Mouse (Mus musculus) MEL (cell line): Measurements from ENCODE around the gene Cirbp. TPM values are rescaled to one million over a fixed set of nuclear protein-coding genes. Genes with fewer than 3 reads are reported as not detected.

ENCODE experiments used
- DNase-seq: peaks from one replicate; pipeline ENCODE4 v3.0.0; 2011; ENCODE audit warnings: low read depth, low spot score
- H3K27ac ChIP-seq: 2 replicates; pipeline ENCODE4 v1.5.1; 2012; ENCODE audit warnings: low read depth, mild to moderate bottlenecking, control low read depth, low read length, moderate library complexity; ENCODE audit not compliant: control insufficient read depth
- H3K27me3 ChIP-seq, 2 experiments: fragments of 150-350 bp in 1 of 2; sonication (generic) in 1 of 2; 2 replicates each; pipeline ENCODE4 v1.6.1; 2012; ENCODE audit warnings: low read length in 2 of 2, mild to moderate bottlenecking in 2 of 2, improper control_type of control experiment in 1 of 2, moderate library complexity in 1 of 2; ENCODE audit not compliant: insufficient read depth in 2 of 2, control insufficient read depth in 1 of 2
- H3K36me3 ChIP-seq, 2 experiments: 2 replicates each; pipeline ENCODE4 v1.6.1; 2012 to 2014; ENCODE audit warnings: low read length in 2 of 2, improper control_type of control experiment in 1 of 2, inconsistent platforms in 1 of 2, mild to moderate bottlenecking in 1 of 2; ENCODE audit not compliant: insufficient read depth in 2 of 2, control insufficient read depth in 1 of 2
- H3K4me1 ChIP-seq, 2 experiments: fragments of 150-350 bp in 1 of 2; sonication (generic) in 1 of 2; 2 replicates each; pipeline ENCODE4 v1.6.1; 2012; ENCODE audit warnings: low read length in 2 of 2, improper control_type of control experiment in 1 of 2, mild to moderate bottlenecking in 1 of 2; ENCODE audit not compliant: insufficient read depth in 2 of 2, control insufficient read depth in 1 of 2
- H3K4me3 ChIP-seq, 2 experiments: fragments of 150-350 bp in 1 of 2; sonication (generic) in 1 of 2; 2 replicates each; pipeline ENCODE4 v1.5.1; 2012; ENCODE audit warnings: low read depth in 2 of 2, low read length in 2 of 2, mild to moderate bottlenecking in 2 of 2, moderate library complexity in 2 of 2, control low read depth in 1 of 2, improper control_type of control experiment in 1 of 2; ENCODE audit not compliant: control insufficient read depth in 1 of 2, insufficient read depth in 1 of 2
- H3K79me2 ChIP-seq: 2 replicates; pipeline ENCODE4 v1.6.1; 2012; ENCODE audit warnings: mild to moderate bottlenecking, low read length, moderate library complexity; ENCODE audit not compliant: control insufficient read depth, poor library complexity, insufficient read depth
- H3K9ac ChIP-seq: 2 replicates; pipeline ENCODE4 v1.6.1; 2012; ENCODE audit warnings: low read depth, mild to moderate bottlenecking, control low read depth, low read length, moderate library complexity; ENCODE audit not compliant: control insufficient read depth, poor library complexity, severe bottlenecking
- H3K9me3 ChIP-seq: fragments of 150-350 bp; sonication (generic); replicated peaks from 2 replicates; pipeline ENCODE4 v1.6.1; 2012; ENCODE audit warnings: mild to moderate bottlenecking, low read length, improper control_type of control experiment, moderate library complexity; ENCODE audit not compliant: insufficient read depth
- BHLHE40 ChIP-seq: IDR thresholded peaks from 2 replicates; pipeline ENCODE4 v1.6.1; 2012; ENCODE audit warnings: low read depth, mild to moderate bottlenecking, inconsistent platforms, low read length, improper control_type of control experiment, borderline replicate concordance
- CHD1 ChIP-seq: IDR thresholded peaks from 2 replicates; pipeline ENCODE4 v1.6.1; 2012; ENCODE audit warnings: low read depth, mild to moderate bottlenecking, inconsistent platforms, low read length, improper control_type of control experiment
- ELF1 ChIP-seq: IDR thresholded peaks from 2 replicates; pipeline ENCODE4 v1.6.1; 2014; ENCODE audit warnings: low read depth, mild to moderate bottlenecking, inconsistent platforms, low read length, improper control_type of control experiment, moderate library complexity
- GATA1 ChIP-seq: IDR thresholded peaks from 2 replicates; pipeline ENCODE4 v1.6.1; 2011; ENCODE audit warnings: low read depth, low read length, improper control_type of control experiment
- JUND ChIP-seq: IDR thresholded peaks from 2 replicates; pipeline ENCODE4 v1.6.1; 2011; ENCODE audit warnings: low read depth, mild to moderate bottlenecking, improper control_type of control experiment, low read length
- KAT2A ChIP-seq: conservative IDR thresholded peaks from 2 replicates; pipeline ENCODE4 v1.6.1; 2012; ENCODE audit warnings: low read depth, low read length, improper control_type of control experiment, inconsistent platforms
- MAFK ChIP-seq: IDR thresholded peaks from 2 replicates; pipeline ENCODE4 v1.6.1; 2011; ENCODE audit warnings: low read depth, mild to moderate bottlenecking, low read length, improper control_type of control experiment, borderline replicate concordance
- MEF2A ChIP-seq: IDR thresholded peaks from 2 replicates; pipeline ENCODE4 v1.6.1; 2014; ENCODE audit warnings: low read depth, mild to moderate bottlenecking, inconsistent platforms, low read length, improper control_type of control experiment; ENCODE audit not compliant: poor library complexity, insufficient replicate concordance, severe bottlenecking; ENCODE audit errors: extremely low read depth
- MXI1 ChIP-seq: IDR thresholded peaks from 2 replicates; pipeline ENCODE4 v1.6.1; 2011; ENCODE audit warnings: mild to moderate bottlenecking, low read depth, low read length, improper control_type of control experiment
- MYB ChIP-seq: IDR thresholded peaks from 2 replicates; pipeline ENCODE4 v1.6.1; 2011; ENCODE audit warnings: mild to moderate bottlenecking, low read depth, low read length, improper control_type of control experiment
- MYC ChIP-seq: IDR thresholded peaks from 2 replicates; pipeline ENCODE4 v1.6.1; 2011; ENCODE audit warnings: low read depth, mild to moderate bottlenecking, low read length, improper control_type of control experiment, moderate library complexity
- NELFE ChIP-seq: IDR thresholded peaks from 2 replicates; pipeline ENCODE4 v1.6.1; 2011; ENCODE audit warnings: low read depth, low read length, improper control_type of control experiment
- POLR2A ChIP-seq, 2 experiments: IDR thresholded peaks; 2 replicates each; pipeline ENCODE4 v1.6.1; 2011 to 2012; ENCODE audit warnings: low read length in 2 of 2, mild to moderate bottlenecking in 2 of 2, control low read depth in 1 of 2, improper control_type of control experiment in 1 of 2, low read depth in 1 of 2, moderate library complexity in 1 of 2; ENCODE audit not compliant: control insufficient read depth in 1 of 2, insufficient read depth in 1 of 2, poor library complexity in 1 of 2
- POLR2AphosphoS5 ChIP-seq: IDR thresholded peaks from 2 replicates; pipeline ENCODE4 v1.6.1; 2012; ENCODE audit warnings: low read depth, borderline replicate concordance, mild to moderate bottlenecking, inconsistent platforms, low read length, moderate library complexity, mixed read lengths
- RCOR1 ChIP-seq: IDR thresholded peaks from 2 replicates; pipeline ENCODE4 v1.6.1; 2012; ENCODE audit warnings: low read depth, mild to moderate bottlenecking, inconsistent platforms, low read length, improper control_type of control experiment
- SMC3 ChIP-seq: IDR thresholded peaks from 2 replicates; pipeline ENCODE4 v1.6.1; 2011; ENCODE audit warnings: low read depth, low read length, improper control_type of control experiment
- TCF12 ChIP-seq: IDR thresholded peaks from 2 replicates; pipeline ENCODE4 v1.6.1; 2014; ENCODE audit warnings: low read depth, mild to moderate bottlenecking, inconsistent platforms, low read length, improper control_type of control experiment, moderate library complexity
- UBTF ChIP-seq: IDR thresholded peaks from 2 replicates; pipeline ENCODE4 v1.6.1; 2012; ENCODE audit warnings: low read depth, mild to moderate bottlenecking, inconsistent platforms, low read length, improper control_type of control experiment, moderate library complexity, borderline replicate concordance; ENCODE audit not compliant: insufficient read depth
- USF1 ChIP-seq: IDR thresholded peaks from 2 replicates; pipeline ENCODE4 v1.6.1; 2014; ENCODE audit warnings: low read depth, mild to moderate bottlenecking, inconsistent platforms, low read length, improper control_type of control experiment, moderate library complexity
- ZC3H11A ChIP-seq: IDR thresholded peaks from 2 replicates; pipeline ENCODE4 v1.6.1; 2012; ENCODE audit warnings: low read depth, mild to moderate bottlenecking, inconsistent platforms, low read length, improper control_type of control experiment
- ZKSCAN1 ChIP-seq: IDR thresholded peaks from 2 replicates; pipeline ENCODE4 v1.6.1; 2012; ENCODE audit warnings: low read depth, mild to moderate bottlenecking, inconsistent platforms, low read length, improper control_type of control experiment, moderate library complexity
- ZMIZ1 ChIP-seq: IDR thresholded peaks from 2 replicates; pipeline ENCODE4 v1.6.1; 2012; ENCODE audit warnings: low read depth, mild to moderate bottlenecking, inconsistent platforms, low read length, improper control_type of control experiment, moderate library complexity
- ZNF384 ChIP-seq: IDR thresholded peaks from 2 replicates; pipeline ENCODE4 v1.6.1; 2012; ENCODE audit warnings: low read depth, mild to moderate bottlenecking, inconsistent platforms, low read length, improper control_type of control experiment
- polyA plus RNA-seq, 2 experiments: library from polyadenylated mRNA; stranded (reverse) in 1 of 2; unstranded in 1 of 2; fragments of >175 nt in 1 of 2; fragments of >200 nt in 1 of 2; gene quantifications; 2 replicates each; pipeline versions ENCODE4 v1.2.1 to v1.2.4; 2012; ENCODE audit warnings: low replicate concordance in 2 of 2, low read depth in 1 of 2; ENCODE audit not compliant: insufficient read length in 2 of 2, insufficient read depth in 1 of 2, missing spikeins in 1 of 2
- total RNA-seq: library from RNA; depleted of rRNA; stranded (reverse); fragments of 300-350 nt; gene quantifications from 2 replicates; pipeline ENCODE4 v1.2.3, GENCODE M21; 2012

Cirbp gene
- total and polyA plus RNA-seq, 3 experiments, result 21.2 to 56.6 TPM; not detected in 1

DNA sequence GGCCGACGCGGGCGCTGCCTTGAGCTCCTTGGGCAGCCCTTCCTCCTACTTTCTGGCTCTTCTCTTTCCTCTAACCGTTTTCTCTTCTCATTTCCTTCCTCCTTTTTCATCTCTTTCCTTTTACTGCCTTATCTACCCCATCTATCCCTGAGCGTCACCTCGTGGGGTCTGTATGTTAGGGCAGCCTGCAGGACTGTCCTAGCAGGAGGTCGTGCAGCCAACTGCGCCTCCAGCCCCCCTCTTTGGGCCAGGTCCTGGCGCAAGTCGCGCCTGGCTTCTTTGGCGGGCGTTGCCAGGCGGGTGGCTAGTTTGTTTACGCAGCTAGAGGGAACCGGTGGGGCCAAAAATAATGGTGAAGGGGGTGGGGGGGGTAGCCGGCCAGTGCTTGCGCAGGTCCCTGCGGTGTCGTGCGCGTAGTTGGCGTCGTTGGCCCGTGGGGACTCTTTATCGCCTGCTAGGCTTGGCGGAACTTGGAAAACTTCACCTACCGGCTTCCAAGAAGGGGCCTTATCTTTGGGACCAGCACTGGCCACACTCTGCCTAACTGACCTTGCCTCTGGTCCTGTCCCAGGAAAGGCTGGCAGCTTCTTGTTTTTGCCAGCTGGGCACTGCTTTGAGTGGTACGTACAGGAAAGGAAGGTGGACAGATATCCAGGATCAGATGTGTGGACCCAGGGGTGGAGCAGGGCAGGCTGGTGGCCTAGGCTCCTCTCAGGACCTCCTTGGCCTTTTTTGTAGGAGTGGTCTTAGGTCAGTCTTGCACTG, 48.7 kb upstream of the Cirbp start (continued):
- no peak for TF ChIP-seq SMC3
- peak; percentile 27 to 74; a peak in 2 of 4 replicates for TF ChIP-seq POLR2A (IDR thresholded peaks at IDR 0.05; ENCODE audit: control insufficient read depth in 1 of 2, insufficient read depth in 1 of 2, low read depth in 1 of 2, low read length in 2 of 2, poor library complexity in 1 of 2)
- TF ChIP-seq USF1, result no peak
- TF ChIP-seq ZNF384, result no peak
- TF ChIP-seq CHD1, result peak; percentile 82
- no peak for TF ChIP-seq MYC
- no peak for TF ChIP-seq RCOR1
- peak; percentile 56 for TF ChIP-seq NELFE
- TF ChIP-seq MYB, result no peak
- TF ChIP-seq UBTF, result no peak
- no peak for TF ChIP-seq MEF2A
- TF ChIP-seq ZKSCAN1, result no peak
- TF ChIP-seq ZMIZ1, result no peak
- peak; percentile 57 for TF ChIP-seq TCF12
- TF ChIP-seq GATA1, result peak; percentile 60; the same call in 1 of the 2 replicates
- TF ChIP-seq BHLHE40, result no peak
- TF ChIP-seq KAT2A, result no peak
- TF ChIP-seq POLR2AphosphoS5, result no peak
- no peak for TF ChIP-seq ZC3H11A

DNA sequence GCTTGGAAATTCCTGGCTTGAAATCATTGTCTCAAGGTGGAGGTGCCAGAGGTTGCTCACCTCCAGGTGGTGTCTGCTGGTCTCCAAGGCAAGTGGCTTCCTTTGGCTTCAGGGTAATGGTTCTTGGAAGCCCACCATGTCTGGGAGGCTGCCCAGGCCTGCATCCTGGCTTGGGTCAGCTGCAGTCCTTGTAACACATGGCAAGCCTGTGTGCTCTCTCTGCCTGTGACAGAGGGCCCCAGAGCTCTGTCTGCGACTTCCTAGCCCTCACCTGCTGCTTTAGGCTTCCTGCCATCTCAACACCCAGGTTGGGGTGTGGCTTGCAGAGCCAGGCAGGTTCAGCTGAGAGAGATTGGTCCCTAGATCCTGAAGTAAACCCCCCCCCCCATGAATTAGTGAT, 48.0 kb upstream of the Cirbp start:
- Histone ChIP-seq H3K27ac (peak overlapping the region; percentile 71; the same call in 1 of the 2 replicates), H3K4me3 (peak overlapping the region; percentile 69 to 84), H3K4me1 (peaks cover 0 to 18% of the 10 kb centered on the region in 2 experiments; a peak in 3 of 4 replicates)

More for the DNA sequence above, 48.0 kb upstream of the Cirbp start:
- no peaks in the 10 kb centered on the region for H3K9me3 ChIP-seq
- DNase-seq, result no peak
- no peak for TF ChIP-seq ELF1
- TF ChIP-seq JUND, result no peak
- TF ChIP-seq MAFK, result no peak
- TF ChIP-seq MXI1, result no peak; the same call in 1 of the 2 replicates
- TF ChIP-seq POLR2AphosphoS5, result no peak
- TF ChIP-seq NELFE, result no peak
- TF ChIP-seq ZKSCAN1, result no peak
- no peak for TF ChIP-seq USF1
- TF ChIP-seq, all 39 proteins: peak for 0
- Histone ChIP-seq H3K79me2 (peaks cover 72% of the 10 kb centered on the region), H3K9ac (peak overlapping the region; percentile 98), H3K27me3 (no peaks in the 10 kb centered on the region), H3K36me3 (peaks cover 2 to 17% of the 10 kb centered on the region in 2 experiments; a peak in 3 of 4 replicates)
